Mouse (Mus musculus) C2C12 (cell line): ENCODE measurements around the gene Figla. TPM values are rescaled to one million over a fixed set of nuclear protein-coding genes. Genes with fewer than 3 reads are reported as not detected.

Source experiments
- H3K27me3 ChIP-seq: one replicate; pipeline ENCODE4 v1.6.1; 2011; ENCODE audit not compliant: control insufficient read depth, insufficient read depth, insufficient read length
- H3K36me3 ChIP-seq: one replicate; pipeline ENCODE4 v1.6.1; 2011; ENCODE audit not compliant: control insufficient read depth, insufficient read depth
- H3K4me3 ChIP-seq: one replicate; pipeline ENCODE4 v1.5.1; 2011; ENCODE audit warnings: mild to moderate bottlenecking, control low read depth; ENCODE audit not compliant: poor library complexity, insufficient read depth, severe bottlenecking
- H3K79me2 ChIP-seq: one replicate; pipeline ENCODE4 v1.6.1; 2011; ENCODE audit not compliant: control insufficient read depth, insufficient read depth
- H3K79me3 ChIP-seq: one replicate; pipeline ENCODE4 v1.6.1; 2011; ENCODE audit warnings: low read depth, control low read depth
- H3ac ChIP-seq: one replicate; pipeline ENCODE3; 2011; ENCODE audit warnings: low read depth; ENCODE audit not compliant: control insufficient read depth, insufficient read length
- CEBPB ChIP-seq: IDR thresholded peaks from one replicate; pipeline ENCODE4 v1.6.1; 2011; ENCODE audit warnings: low read depth, mild to moderate bottlenecking, control low read depth, moderate library complexity
- CTCF ChIP-seq: IDR thresholded peaks from one replicate; pipeline ENCODE4 v1.5.1; 2011; ENCODE audit not compliant: control insufficient read depth, insufficient read depth, insufficient read length
- FOSL1 ChIP-seq: IDR thresholded peaks from one replicate; pipeline ENCODE4 v1.8.0; 2011; ENCODE audit warnings: mild to moderate bottlenecking, low read length; ENCODE audit not compliant: poor library complexity, insufficient read depth, severe bottlenecking
- MAX ChIP-seq: IDR thresholded peaks from one replicate; pipeline ENCODE4 v1.6.1; 2011; ENCODE audit warnings: mild to moderate bottlenecking, control low read depth
- MYOD1 ChIP-seq: IDR thresholded peaks from one replicate; pipeline ENCODE4 v1.6.1; 2011; ENCODE audit warnings: low read depth; ENCODE audit not compliant: control insufficient read depth, insufficient read length
- MYOG ChIP-seq: IDR thresholded peaks from one replicate; pipeline ENCODE4 v1.6.1; 2011; ENCODE audit not compliant: control insufficient read depth, insufficient read length; ENCODE audit errors: extremely low read depth
- USF1 ChIP-seq: IDR thresholded peaks from one replicate; pipeline ENCODE4 v1.6.1; 2011; ENCODE audit warnings: low read depth, mild to moderate bottlenecking, control low read depth, moderate library complexity
- polyA plus RNA-seq: library from polyadenylated mRNA; unstranded; fragments of >200 nt; fragmentation: generic; extraction: Trizol; gene quantifications from one replicate; pipeline ENCODE4 v1.2.1, GENCODE M21; 2012; ENCODE audit warnings: missing spikeins

The Figla gene
- polyA plus RNA-seq, 1 experiment, result 0.05 TPM

- Histone ChIP-seq H3K79me2 (no peaks in the 10 kb centered on the region), H3K79me3 (no peaks in the 10 kb centered on the region), H3K27me3 (no peaks in the 10 kb centered on the region), H3ac (no peak overlapping the region), H3K36me3 (no peaks in the 10 kb centered on the region), H3K4me3 (no peak overlapping the region)
- TF ChIP-seq CEBPB (no peak), FOSL1 (no peak), USF1 (no peak), MYOG (no peak), CTCF (no peak), MAX (no peak)
Observed at GRCm38 (mm10) chr6:86050586-86051268, 34.8 kb downstream of the Figla start.

GRCm38 (mm10) chr6:86052032-86052459 is 36.1 kb downstream of the Figla start:
- Histone ChIP-seq H3K36me3 (no peaks in the 10 kb centered on the region), H3K4me3 (no peak overlapping the region), H3K79me3 (no peaks in the 10 kb centered on the region), H3ac (peak overlapping the region; percentile 18), H3K79me2 (no peaks in the 10 kb centered on the region), H3K27me3 (no peaks in the 10 kb centered on the region)
- TF ChIP-seq FOSL1 (no peak), USF1 (no peak), CTCF (no peak), CEBPB (no peak), MYOD1 (no peak), MYOG (no peak), MAX (no peak)

GRCm38 (mm10) chr6:86052556-86052955 is 36.6 kb downstream of the Figla start:
- no peaks in the 10 kb centered on the region for H3K36me3 ChIP-seq
- H3K79me3 ChIP-seq, result no peaks in the 10 kb centered on the region
- no peaks in the 10 kb centered on the region for H3K79me2 ChIP-seq
- TF ChIP-seq MYOD1 (peak; percentile 31), USF1 (no peak)
- no peak overlapping the region for H3K4me3 ChIP-seq
- no peaks in the 10 kb centered on the region for H3K27me3 ChIP-seq
- peak overlapping the region; percentile 18 for H3ac ChIP-seq

- no peaks in the 10 kb centered on the region for H3K79me3 ChIP-seq
- no peak overlapping the region for H3ac ChIP-seq
- H3K27me3 ChIP-seq, result no peaks in the 10 kb centered on the region
- H3K4me3 ChIP-seq, result no peak overlapping the region
- TF ChIP-seq CEBPB (no peak), MYOD1 (peak; percentile 54)
- H3K36me3 ChIP-seq, result no peaks in the 10 kb centered on the region
- no peaks in the 10 kb centered on the region for H3K79me2 ChIP-seq
Observed at GRCm38 (mm10) chr6:86053099-86053498, 37.1 kb downstream of the Figla start.

GRCm38 (mm10) chr6:86053594-86053993 is 37.6 kb downstream of the Figla start:
- Histone ChIP-seq H3K36me3 (no peaks in the 10 kb centered on the region), H3K4me3 (no peak overlapping the region), H3K79me3 (no peaks in the 10 kb centered on the region), H3K27me3 (no peaks in the 10 kb centered on the region), H3ac (no peak overlapping the region), H3K79me2 (no peaks in the 10 kb centered on the region)
- TF ChIP-seq MYOD1, result no peak
- no peak for TF ChIP-seq CTCF
- TF ChIP-seq MAX, result no peak
- no peak for TF ChIP-seq FOSL1
- TF ChIP-seq MYOG, result no peak

GRCm38 (mm10) chr6:86058475-86058874 is 42.5 kb downstream of the Figla start:
- H3ac ChIP-seq, result no peak overlapping the region
- H3K4me3 ChIP-seq, result no peak overlapping the region
- no peaks in the 10 kb centered on the region for H3K79me2 ChIP-seq
- peaks cover 1% of the 10 kb centered on the region for H3K79me3 ChIP-seq
- no peaks in the 10 kb centered on the region for H3K27me3 ChIP-seq
- no peaks in the 10 kb centered on the region for H3K36me3 ChIP-seq
- no peak for TF ChIP-seq MYOG
- no peak for TF ChIP-seq MYOD1
- TF ChIP-seq FOSL1, result no peak
- no peak for TF ChIP-seq MAX
- no peak for TF ChIP-seq CEBPB
- no peak for TF ChIP-seq CTCF
- no peak for TF ChIP-seq USF1
